Mouse (Mus musculus): ENCODE measurements at regions not wholly inside any gene's neighbourhood (a gene's known extent, or its start where the extent isn't known, plus 50 kb on each side); places are given as distances from the start of the nearest gene placed in this dataset.
A peak's percentile ranks its signal among the peaks of the same experiment; 100 is the strongest.

- no peak for DNase-seq (ENCODE audit: inconsistent ontology term)
Measured at GRCm38 (mm10) chr4:93986189-93986588, 570.2 kb upstream of the Gm10306 start.

- no peak for DNase-seq (ENCODE audit: inconsistent ontology term)
Measured at GRCm38 (mm10) chr4:93990273-93990869, 566.0 kb upstream of the Gm10306 start.

DNA sequence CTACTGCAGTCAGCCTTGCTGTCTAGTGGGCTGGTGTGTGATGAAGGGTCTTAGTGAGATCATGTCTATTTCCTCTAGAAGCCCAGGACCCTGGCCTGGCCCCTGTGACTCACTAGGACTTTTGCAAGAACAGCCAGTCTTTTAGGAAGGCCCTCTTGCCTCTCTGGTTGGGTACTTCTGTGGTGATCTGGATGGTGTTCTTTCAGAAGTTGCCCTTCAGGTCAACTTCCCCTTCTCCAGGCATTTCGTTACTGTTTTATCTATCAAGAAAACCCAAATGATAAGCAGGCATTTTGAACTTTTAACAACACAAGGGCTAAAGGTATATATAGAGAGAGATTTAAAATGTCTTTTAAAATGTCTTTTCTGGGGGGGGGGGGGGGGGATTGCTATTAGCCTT lies 550.5 kb upstream of the Gm10306 start:
- no peak for DNase-seq (ENCODE audit: inconsistent ontology term)

DNA sequence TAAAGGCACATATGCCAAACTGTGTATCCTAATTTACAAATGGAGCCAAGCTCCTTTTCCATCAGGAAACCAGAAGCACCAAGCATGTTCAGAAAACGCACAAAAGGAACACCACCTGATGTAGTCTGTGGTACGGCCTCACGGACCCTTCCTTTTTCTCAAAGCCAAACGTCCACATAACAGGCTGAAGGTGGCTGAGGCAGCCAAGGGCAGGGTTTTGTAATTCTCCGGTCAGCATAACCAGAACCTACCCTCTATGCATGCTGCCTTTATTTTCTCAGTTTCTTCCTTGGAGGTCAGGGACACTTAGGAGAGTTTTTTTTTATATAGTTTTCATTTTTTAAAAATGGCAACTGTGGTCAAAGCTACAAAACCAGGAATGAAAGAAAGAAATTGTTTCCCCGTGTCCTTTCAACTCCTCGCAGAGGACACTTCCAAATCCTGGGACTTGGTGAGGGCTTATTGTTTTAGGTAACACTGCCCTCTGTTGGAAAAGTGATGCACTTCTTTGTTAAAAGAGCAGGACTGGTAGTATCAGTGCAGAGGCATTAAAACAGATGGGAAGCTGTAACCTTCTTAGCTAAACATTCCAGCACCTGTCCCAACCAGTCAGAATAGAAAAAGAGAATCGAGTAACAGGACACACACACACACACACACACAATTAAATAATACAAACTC lies 549.1 kb upstream of the Gm10306 start:
- peak; percentile 55 for DNase-seq (ENCODE audit: inconsistent ontology term)

DNA sequence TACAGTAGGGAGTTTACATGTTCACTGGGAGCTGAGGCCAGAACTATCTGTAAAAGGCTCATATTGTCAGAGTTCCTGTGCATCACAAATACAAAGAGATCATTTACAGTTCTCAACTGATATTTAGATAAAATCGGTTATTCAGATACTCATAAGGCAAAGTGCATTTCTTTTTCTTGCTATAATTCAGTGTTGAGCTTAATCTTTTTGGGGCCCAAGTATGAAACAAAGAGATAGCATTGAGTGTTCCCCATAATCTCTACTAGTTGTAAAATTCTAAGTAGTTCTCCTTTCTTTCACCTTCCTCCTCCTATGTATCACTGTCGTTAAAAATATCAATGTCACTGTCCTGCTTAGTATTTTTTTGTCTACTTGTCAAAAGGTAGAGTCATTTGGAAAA lies 540.6 kb upstream of the Gm10306 start:
- no peak for DNase-seq (ENCODE audit: inconsistent ontology term)

- no peak for DNase-seq (ENCODE audit: inconsistent ontology term)
Measured at GRCm38 (mm10) chr4:94017702-94018101, 538.6 kb upstream of the Gm10306 start.

DNA sequence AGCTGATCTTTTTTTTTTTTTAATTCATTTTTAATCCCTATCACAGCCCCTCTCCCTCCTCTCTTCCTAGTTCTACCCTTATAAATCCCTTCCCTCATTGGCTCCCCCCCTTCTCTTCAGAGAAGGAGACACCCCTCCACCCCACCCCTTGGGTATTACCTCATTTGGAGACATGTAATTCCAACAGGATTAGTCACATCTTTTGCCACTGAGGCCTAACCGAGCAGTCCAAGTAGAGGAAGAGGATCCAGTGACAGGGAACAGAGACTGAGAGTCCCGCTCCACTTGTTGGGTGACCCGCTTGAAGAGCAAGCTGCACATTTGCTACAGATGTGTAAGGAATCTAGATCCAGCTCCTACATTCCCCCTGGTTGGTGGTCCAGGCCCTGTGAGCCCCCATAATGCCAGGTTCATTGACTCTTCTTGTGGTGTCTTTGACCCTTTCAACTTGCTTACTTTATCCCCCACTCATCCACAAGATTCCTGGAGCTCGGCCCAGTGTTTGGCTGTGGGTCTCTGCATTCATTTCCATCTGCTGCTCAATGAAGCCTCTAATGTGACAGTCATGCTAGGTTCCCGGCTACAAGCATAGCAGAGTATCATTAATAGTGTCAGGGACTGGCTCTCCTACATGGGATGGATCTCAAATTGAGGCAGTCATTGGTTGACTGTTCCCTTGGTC lies 506.6 kb upstream of the Gm10306 start:
- DNase-seq (ENCODE audit: inconsistent ontology term) = peak; percentile 94

GRCm38 (mm10) chr4:94052249-94053162 lies 503.8 kb upstream of the Gm10306 start:
- peak; percentile 28 for DNase-seq (ENCODE audit: inconsistent ontology term)

DNA sequence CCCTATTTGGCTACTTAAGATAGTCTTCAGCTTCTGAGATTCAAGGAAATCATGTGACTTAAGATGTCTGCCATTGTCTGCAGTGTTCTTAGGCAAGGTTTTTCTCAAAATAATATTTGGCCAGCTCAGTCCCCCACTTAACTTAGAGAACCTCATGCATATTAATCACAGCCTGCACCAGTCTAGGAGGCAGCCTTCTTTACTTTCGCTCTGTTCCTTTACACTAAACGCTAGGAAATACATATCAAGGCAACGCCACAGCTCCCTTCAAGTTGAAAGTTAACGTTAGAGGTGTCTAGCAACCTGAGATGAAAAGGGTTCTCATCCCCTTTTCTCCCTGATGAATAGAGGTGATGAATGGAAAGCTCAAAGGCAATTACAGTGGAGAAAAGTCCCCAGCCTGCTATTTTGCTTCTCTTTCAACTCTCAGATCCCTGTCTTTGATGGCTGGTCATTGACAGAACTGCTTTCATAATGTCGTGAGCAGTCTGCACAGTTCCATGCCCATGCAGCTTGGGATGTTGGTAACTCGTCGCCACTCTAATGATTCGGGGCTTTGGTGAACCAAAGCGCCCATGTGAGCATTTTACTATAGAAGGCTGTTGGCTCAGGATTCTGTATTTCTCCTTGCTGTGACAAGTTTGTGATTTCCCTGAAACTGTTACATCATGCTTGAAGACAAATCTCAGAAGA lies 483.0 kb upstream of the Gm10306 start:
- no peak for DNase-seq (ENCODE audit: inconsistent ontology term)

GRCm38 (mm10) chr4:94082839-94083238 lies 473.5 kb upstream of the Gm10306 start:
- DNase-seq (ENCODE audit: inconsistent ontology term) = no peak

- DNase-seq (ENCODE audit: inconsistent ontology term) = peak; percentile 88
Measured at GRCm38 (mm10) chr4:94094379-94094778, 462.0 kb upstream of the Gm10306 start.

DNA sequence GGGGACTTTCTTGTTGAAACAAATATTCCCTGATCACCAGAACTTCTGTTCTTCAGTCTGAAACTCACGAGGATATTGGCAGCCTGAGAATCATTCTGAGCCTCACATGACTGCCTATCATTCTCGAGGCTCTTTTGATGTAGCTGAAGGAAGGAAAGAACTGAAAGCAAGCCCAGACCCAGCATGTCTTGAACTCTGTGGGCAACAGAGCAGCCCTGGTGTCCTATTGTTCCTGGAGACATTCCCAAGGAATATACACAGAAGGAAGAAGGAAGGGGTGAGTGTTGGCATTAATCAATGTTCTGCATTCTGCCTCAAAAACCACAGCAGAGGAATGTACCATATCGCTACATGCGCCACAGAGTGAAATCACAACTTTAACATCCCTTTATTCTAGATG lies 449.4 kb upstream of the Gm10306 start:
- DNase-seq (ENCODE audit: inconsistent ontology term) = peak; percentile 13

DNA sequence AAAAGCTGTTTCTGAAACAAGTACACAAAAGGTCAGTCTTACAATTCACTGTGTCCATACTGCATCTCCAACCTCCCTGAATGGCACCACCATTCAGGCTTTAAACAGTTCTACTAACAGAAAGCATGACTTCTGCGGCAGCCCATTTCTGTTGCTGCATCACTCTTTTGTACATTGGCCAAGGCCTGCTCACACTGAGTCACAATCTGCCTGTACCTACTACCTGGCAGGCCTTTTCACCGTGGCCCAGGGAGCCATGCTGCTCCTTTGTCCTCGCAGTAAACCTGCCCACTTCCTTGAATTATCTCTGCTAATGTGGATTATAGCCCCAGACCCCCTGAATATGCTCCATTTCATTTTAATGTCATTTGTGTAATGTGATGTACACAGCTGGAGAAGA lies 439.5 kb upstream of the Gm10306 start:
- no peak for DNase-seq (ENCODE audit: inconsistent ontology term)

DNA sequence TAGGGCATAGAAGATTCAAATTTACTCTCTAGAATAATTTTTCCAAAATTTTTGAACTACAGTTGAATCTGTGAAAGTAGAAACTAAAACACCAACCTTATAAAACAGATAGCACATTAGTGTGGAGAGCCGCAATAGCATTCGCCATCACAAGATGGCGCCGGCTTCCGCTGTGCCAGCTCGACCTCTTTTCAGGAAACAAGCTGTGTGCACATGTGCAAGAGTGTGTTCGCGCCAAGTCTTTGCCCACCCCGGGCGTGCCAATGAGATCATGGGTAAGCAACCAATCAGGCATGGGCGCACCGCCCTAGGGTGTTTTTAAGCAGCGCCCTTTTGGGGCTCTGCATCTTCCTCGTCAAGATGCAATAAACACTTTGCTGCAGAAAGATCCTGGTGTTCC lies 432.2 kb upstream of the Gm10306 start:
- no peak for DNase-seq (ENCODE audit: inconsistent ontology term)

GRCm38 (mm10) chr4:94137921-94138320 lies 418.4 kb upstream of the Gm10306 start:
- peak; percentile 84 for DNase-seq (ENCODE audit: inconsistent ontology term)

DNA sequence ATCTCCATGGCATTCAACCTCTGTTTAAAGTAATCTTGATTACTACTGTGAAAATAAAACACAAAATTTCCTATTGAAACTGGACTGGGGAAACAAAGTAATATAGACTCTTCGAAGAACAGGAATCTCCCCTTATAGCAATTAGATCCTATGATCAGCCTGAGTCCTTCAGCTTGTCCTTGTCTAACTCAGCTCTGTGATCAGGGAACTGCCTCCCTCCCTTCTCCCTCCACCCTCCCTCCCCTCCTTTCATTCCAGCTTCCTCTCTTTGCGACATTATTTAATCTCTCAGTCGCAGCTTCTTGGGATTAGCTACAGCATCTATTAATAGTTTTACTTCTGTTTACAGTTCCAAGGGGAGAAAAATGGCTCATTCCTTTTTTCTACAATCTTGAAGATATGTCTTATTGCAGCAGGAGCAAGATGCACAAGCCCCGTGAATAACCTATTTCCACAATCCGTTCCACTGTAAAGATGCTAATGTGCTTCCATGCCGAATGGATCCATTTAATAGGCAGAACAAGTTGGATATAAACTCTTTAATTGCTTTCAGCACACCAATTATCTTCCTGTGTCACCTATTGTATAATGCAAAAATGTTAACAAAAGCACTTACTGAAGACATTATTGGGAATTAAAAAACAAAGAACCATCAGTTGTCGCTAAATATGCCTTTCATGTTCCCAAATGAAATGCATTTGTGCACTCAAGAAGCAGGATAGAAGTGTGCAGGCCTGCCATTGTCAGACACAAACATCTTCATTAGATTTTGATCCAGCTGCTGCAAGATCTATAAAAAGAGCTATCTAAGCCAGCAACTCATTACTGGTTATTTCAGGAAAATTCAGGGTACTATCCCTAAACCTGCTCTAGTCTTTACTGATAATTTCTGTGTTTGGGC lies 411.2 kb upstream of the Gm10306 start:
- DNase-seq (ENCODE audit: inconsistent ontology term) = no peak

DNA sequence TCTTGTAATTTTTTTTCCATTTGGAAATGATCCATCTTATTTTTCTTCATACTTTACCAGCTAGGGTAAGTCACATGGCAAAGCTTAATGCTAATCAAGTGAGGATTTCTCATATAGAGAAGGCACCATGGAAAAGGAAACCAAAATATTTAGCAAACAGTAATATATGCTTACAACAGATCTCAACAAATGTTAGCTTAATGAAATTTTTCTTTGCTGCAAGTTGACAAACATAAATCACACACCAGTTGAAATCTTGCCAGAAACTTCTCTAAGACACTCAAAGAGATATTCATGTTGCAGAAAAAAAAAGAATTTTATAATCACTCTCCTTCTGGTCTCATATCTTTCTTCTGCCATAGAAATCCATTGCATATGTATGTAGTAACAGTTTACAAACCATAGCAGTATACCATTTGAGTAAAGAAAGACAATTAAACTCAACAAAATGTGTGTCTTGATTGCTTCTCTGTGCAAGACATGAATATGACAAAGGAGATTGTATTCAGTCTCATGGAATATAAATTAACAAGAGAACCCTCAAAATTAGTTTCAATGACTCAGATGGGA lies 408.3 kb upstream of the Gm10306 start:
- DNase-seq (ENCODE audit: inconsistent ontology term) = no peak

DNA sequence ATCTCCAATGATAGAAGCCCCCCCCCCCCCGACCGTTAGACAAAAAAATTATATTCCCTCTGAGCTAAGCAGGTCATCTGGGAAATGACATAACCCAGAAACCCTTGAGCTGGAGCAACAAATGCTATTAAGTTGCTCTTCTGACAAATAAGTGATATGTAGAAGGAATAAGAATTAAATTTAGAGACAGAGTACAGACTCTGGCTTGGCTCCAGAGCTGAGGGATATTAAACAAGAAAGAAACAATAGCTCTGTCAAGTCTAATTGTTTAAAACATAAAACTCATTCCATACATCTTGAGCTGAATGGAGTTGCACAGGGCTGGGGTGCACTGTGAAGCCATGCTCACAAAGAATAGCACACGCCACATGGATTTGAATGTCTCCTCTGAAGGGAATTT lies 407.3 kb upstream of the Gm10306 start:
- no peak for DNase-seq (ENCODE audit: inconsistent ontology term)

DNA sequence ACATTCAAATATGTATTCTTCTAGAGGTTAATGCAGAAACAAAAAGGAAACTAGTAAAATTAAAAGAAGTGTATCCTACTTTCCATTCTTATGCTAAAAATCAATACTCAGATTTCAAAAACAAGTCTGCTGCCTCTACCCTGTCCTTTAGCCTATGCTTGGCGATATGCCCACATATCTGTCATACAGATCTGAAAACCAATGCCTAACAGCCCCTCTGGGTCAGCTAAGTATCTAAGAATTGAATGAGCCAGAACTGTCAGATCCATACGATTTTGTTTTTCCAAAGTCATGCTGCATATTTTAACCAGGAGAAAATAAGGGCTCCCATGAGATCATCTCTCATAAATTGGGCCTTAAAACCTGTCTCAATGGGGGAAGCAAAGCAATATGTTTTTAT lies 395.7 kb upstream of the Gm10306 start:
- no peak for DNase-seq (ENCODE audit: inconsistent ontology term)

- DNase-seq (ENCODE audit: inconsistent ontology term) = no peak
Measured at GRCm38 (mm10) chr4:94173096-94173495, 383.2 kb upstream of the Gm10306 start.
